Mouse (Mus musculus) myocyte (in vitro differentiated cells): ENCODE measurements around the gene Actl6a.

Source experiments
- CEBPB ChIP-seq: IDR thresholded peaks from 2 replicates; pipeline ENCODE4 v1.6.1; 2011; ENCODE audit warnings: mild to moderate bottlenecking, moderate library complexity; ENCODE audit not compliant: poor library complexity, insufficient read depth, severe bottlenecking
- E2F4 ChIP-seq: IDR thresholded peaks from one replicate; pipeline ENCODE4 v1.6.1; 2011; ENCODE audit warnings: mild to moderate bottlenecking, control low read depth, moderate library complexity; ENCODE audit not compliant: insufficient read depth
- MAX ChIP-seq: IDR thresholded peaks from one replicate; pipeline ENCODE4 v1.6.1; 2011; ENCODE audit warnings: low read depth, mild to moderate bottlenecking, control low read depth
- MYOD1 ChIP-seq, 3 experiments: IDR thresholded peaks; one replicate each; pipeline ENCODE4 v1.6.1; 2011; ENCODE audit warnings: control low read depth in 2 of 3, low read depth in 2 of 3, mild to moderate bottlenecking in 2 of 3, moderate library complexity in 1 of 3; ENCODE audit not compliant: insufficient read length in 2 of 3, control insufficient read depth in 1 of 3
- MYOG ChIP-seq, 3 experiments: IDR thresholded peaks; one replicate each; pipeline ENCODE4 v1.6.1; 2011; ENCODE audit warnings: control low read depth in 2 of 3, low read depth in 2 of 3, mild to moderate bottlenecking in 2 of 3; ENCODE audit not compliant: insufficient read length in 2 of 3, control insufficient read depth in 1 of 3, insufficient read depth in 1 of 3
- POLR2A ChIP-seq: IDR thresholded peaks from one replicate; pipeline ENCODE4 v1.6.1; 2011; ENCODE audit warnings: low read depth, mild to moderate bottlenecking, control low read depth, moderate library complexity; ENCODE audit not compliant: insufficient read length
- POLR2AphosphoS2 ChIP-seq: IDR thresholded peaks from one replicate; pipeline ENCODE4 v1.6.1; 2011; ENCODE audit warnings: low read depth, control low read depth; ENCODE audit not compliant: insufficient read length
- REST ChIP-seq: IDR thresholded peaks from one replicate; pipeline ENCODE4 v1.6.1; 2011; ENCODE audit warnings: mild to moderate bottlenecking, control low read depth, moderate library complexity; ENCODE audit not compliant: insufficient read depth, insufficient read length
- TCF3 ChIP-seq: IDR thresholded peaks from one replicate; pipeline ENCODE4 v1.6.1; 2011; ENCODE audit warnings: low read depth, control low read depth; ENCODE audit not compliant: insufficient read length
- USF1 ChIP-seq: IDR thresholded peaks from one replicate; pipeline ENCODE4 v1.6.1; 2011; ENCODE audit warnings: low read depth, mild to moderate bottlenecking, control low read depth, moderate library complexity

- TF ChIP-seq MAX (no peak), POLR2A (no peak), MYOG (IDR thresholded peaks at IDR 0.05; ENCODE audit: control insufficient read depth in 1 of 3, insufficient read depth in 1 of 3, insufficient read length in 2 of 3, low read depth in 2 of 3) (no peak), POLR2AphosphoS2 (no peak), USF1 (no peak), E2F4 (no peak), REST (no peak), TCF3 (no peak), MYOD1 (IDR thresholded peaks at IDR 0.05; ENCODE audit: control insufficient read depth in 1 of 3, insufficient read length in 2 of 3, low read depth in 2 of 3) (no peak), CEBPB (no peak)
Measured at GRCm38 (mm10) chr3:32725951-32726350, 19.9 kb downstream of the Actl6a start.
